Mouse (Mus musculus): ENCODE data around the gene Cgnl1. TPM values are rescaled to one million over a fixed set of nuclear protein-coding genes. Genes with fewer than 3 reads are reported as not detected.

Cgnl1 gene
- polyA plus RNA-seq, 1 experiment from 2014 or later: 48.8 TPM

GRCm38 (mm10) chr9:71750015-71750672 is 21.3 kb downstream of the Cgnl1 start:
- no peaks in the 10 kb centered on the region; the same call in 1 of the 2 replicates for H3K9me3 ChIP-seq (replicated peaks; ENCODE audit: control insufficient read depth, low read length)
- peaks cover 55% of the 10 kb centered on the region for H3K4me1 ChIP-seq (ENCODE audit: control insufficient read depth, insufficient read depth, low read length)
- 7% methylated on average over 4 of the region's 4 CpGs for WGBS (ENCODE audit: insufficient replicate concordance)
- 0 out of 2 replicates have a peak overlapping the region, but pooled peaks have one; percentile 0 for H3K27ac ChIP-seq (ENCODE audit: low read depth, low read length)
- no peak for ATAC-seq (replicated peaks; ENCODE audit: insufficient number of reproducible peaks, low FRiP score, low TSS enrichment)
- H3K9ac ChIP-seq (ENCODE audit: low read depth, low read length): no peak overlapping the region
- no peaks in the 10 kb centered on the region for H3K36me3 ChIP-seq (ENCODE audit: control insufficient read depth, insufficient read depth, low read length)
- peak overlapping the region; percentile 22 for H3K4me2 ChIP-seq
- H3K27me3 ChIP-seq (ENCODE audit: control insufficient read depth, insufficient read depth, low read length): no peaks in the 10 kb centered on the region
- no peak overlapping the region for H3K4me3 ChIP-seq (ENCODE audit: low read depth, low read length)

- no peak overlapping the region for H3K9ac ChIP-seq (ENCODE audit: low read depth, low read length)
- no peak for ATAC-seq (replicated peaks; ENCODE audit: insufficient number of reproducible peaks, low FRiP score, low TSS enrichment)
- H3K4me2 ChIP-seq: peak overlapping the region; percentile 14
- H3K36me3 ChIP-seq (ENCODE audit: control insufficient read depth, insufficient read depth, low read length): no peaks in the 10 kb centered on the region
- WGBS (ENCODE audit: insufficient replicate concordance): 10% methylated on average over 4 of the region's 4 CpGs
- H3K27ac ChIP-seq (ENCODE audit: low read depth, low read length): peak overlapping the region; percentile 62
- peaks cover 53% of the 10 kb centered on the region for H3K4me1 ChIP-seq (ENCODE audit: control insufficient read depth, insufficient read depth, low read length)
- H3K27me3 ChIP-seq (ENCODE audit: control insufficient read depth, insufficient read depth, low read length): no peaks in the 10 kb centered on the region
- no peaks in the 10 kb centered on the region; the same call in 1 of the 2 replicates for H3K9me3 ChIP-seq (replicated peaks; ENCODE audit: control insufficient read depth, low read length)
- no peak overlapping the region for H3K4me3 ChIP-seq (ENCODE audit: low read depth, low read length)
These were observed 25.0 kb downstream of the Cgnl1 start for GRCm38 (mm10) chr9:71746405-71746804.

- ATAC-seq (replicated peaks; ENCODE audit: insufficient number of reproducible peaks, low FRiP score, low TSS enrichment): no peak
- Histone ChIP-seq H3K9me3 (replicated peaks; ENCODE audit: control insufficient read depth, low read length) (no peaks in the 10 kb centered on the region), H3K4me2 (no peak overlapping the region), H3K27ac (ENCODE audit: low read depth, low read length) (peak overlapping the region; percentile 46; the same call in 1 of the 2 replicates), H3K4me3 (ENCODE audit: low read depth, low read length) (no peak overlapping the region), H3K27me3 (ENCODE audit: control insufficient read depth, insufficient read depth, low read length) (no peaks in the 10 kb centered on the region), H3K36me3 (ENCODE audit: control insufficient read depth, insufficient read depth, low read length) (no peaks in the 10 kb centered on the region), H3K4me1 (ENCODE audit: control insufficient read depth, insufficient read depth, low read length) (peaks cover 40% of the 10 kb centered on the region), H3K9ac (ENCODE audit: low read depth, low read length) (no peak overlapping the region)
- WGBS (ENCODE audit: insufficient replicate concordance): 52% methylated on average over 12 of the region's 12 CpGs
These were observed 33.1 kb downstream of the Cgnl1 start for GRCm38 (mm10) chr9:71738081-71738930.

GRCm38 (mm10) chr9:71737257-71738023 is 34.0 kb downstream of the Cgnl1 start:
- Histone ChIP-seq H3K27me3 (ENCODE audit: control insufficient read depth, insufficient read depth, low read length) (no peaks in the 10 kb centered on the region), H3K4me3 (ENCODE audit: low read depth, low read length) (no peak overlapping the region), H3K4me1 (ENCODE audit: control insufficient read depth, insufficient read depth, low read length) (peaks cover 40% of the 10 kb centered on the region), H3K4me2 (no peak overlapping the region), H3K9ac (ENCODE audit: low read depth, low read length) (no peak overlapping the region), H3K36me3 (ENCODE audit: control insufficient read depth, insufficient read depth, low read length) (no peaks in the 10 kb centered on the region), H3K9me3 (replicated peaks; ENCODE audit: control insufficient read depth, low read length) (no peaks in the 10 kb centered on the region), H3K27ac (ENCODE audit: low read depth, low read length) (peak overlapping the region; percentile 37; the same call in 1 of the 2 replicates)
- WGBS (ENCODE audit: insufficient replicate concordance): 54% methylated on average over 3 of the region's 3 CpGs
- ATAC-seq (replicated peaks; ENCODE audit: insufficient number of reproducible peaks, low FRiP score, low TSS enrichment): no peak

DNA sequence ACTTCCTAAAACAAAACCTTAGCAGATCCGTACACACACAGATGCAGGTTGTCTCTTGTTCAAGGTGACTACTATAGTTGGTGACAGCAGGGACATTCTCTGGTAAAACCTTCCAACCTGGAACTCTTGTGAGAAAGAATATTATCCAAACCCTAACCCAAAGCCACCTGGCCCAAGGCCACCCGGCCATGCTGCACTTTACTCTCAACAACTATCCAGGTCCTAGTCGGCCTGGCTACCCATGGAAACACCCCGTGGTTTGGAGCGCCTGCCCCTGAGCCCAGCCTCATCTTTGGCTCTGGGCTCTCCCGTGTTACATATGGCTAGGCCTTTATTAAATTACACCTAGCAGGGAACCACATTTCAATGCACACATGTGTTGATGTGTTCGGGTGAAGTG is 35.5 kb downstream of the Cgnl1 start:
- Histone ChIP-seq H3K9me3 (replicated peaks; ENCODE audit: control insufficient read depth, low read length) (no peaks in the 10 kb centered on the region), H3K9ac (ENCODE audit: low read depth, low read length) (no peak overlapping the region), H3K27me3 (ENCODE audit: control insufficient read depth, insufficient read depth, low read length) (no peaks in the 10 kb centered on the region), H3K4me3 (ENCODE audit: low read depth, low read length) (no peak overlapping the region), H3K36me3 (ENCODE audit: control insufficient read depth, insufficient read depth, low read length) (no peaks in the 10 kb centered on the region), H3K4me2 (no peak overlapping the region), H3K27ac (ENCODE audit: low read depth, low read length) (no peak overlapping the region), H3K4me1 (ENCODE audit: control insufficient read depth, insufficient read depth, low read length) (peaks cover 45% of the 10 kb centered on the region)
- 82% methylated on average over 7 of the region's 7 CpGs for WGBS (ENCODE audit: insufficient replicate concordance)
- no peak for ATAC-seq (replicated peaks; ENCODE audit: insufficient number of reproducible peaks, low FRiP score, low TSS enrichment)

- H3K27me3 ChIP-seq (ENCODE audit: control insufficient read depth, insufficient read depth, low read length): no peaks in the 10 kb centered on the region
- peaks cover 45% of the 10 kb centered on the region for H3K4me1 ChIP-seq (ENCODE audit: control insufficient read depth, insufficient read depth, low read length)
- no peaks in the 10 kb centered on the region for H3K9me3 ChIP-seq (replicated peaks; ENCODE audit: control insufficient read depth, low read length)
- H3K27ac ChIP-seq (ENCODE audit: low read depth, low read length): peak overlapping the region; percentile 59
- H3K4me2 ChIP-seq: no peak overlapping the region
- no peak overlapping the region for H3K4me3 ChIP-seq (ENCODE audit: low read depth, low read length)
- WGBS (ENCODE audit: insufficient replicate concordance): 22% methylated on average over 2 of the region's 2 CpGs
- H3K36me3 ChIP-seq (ENCODE audit: control insufficient read depth, insufficient read depth, low read length): no peaks in the 10 kb centered on the region
- peak; percentile 47; the same call in 1 of the 2 replicates for ATAC-seq (replicated peaks; ENCODE audit: insufficient number of reproducible peaks, low FRiP score, low TSS enrichment)
- H3K9ac ChIP-seq (ENCODE audit: low read depth, low read length): no peak overlapping the region
These were observed 37.8 kb downstream of the Cgnl1 start for GRCm38 (mm10) chr9:71733559-71733958.

DNA sequence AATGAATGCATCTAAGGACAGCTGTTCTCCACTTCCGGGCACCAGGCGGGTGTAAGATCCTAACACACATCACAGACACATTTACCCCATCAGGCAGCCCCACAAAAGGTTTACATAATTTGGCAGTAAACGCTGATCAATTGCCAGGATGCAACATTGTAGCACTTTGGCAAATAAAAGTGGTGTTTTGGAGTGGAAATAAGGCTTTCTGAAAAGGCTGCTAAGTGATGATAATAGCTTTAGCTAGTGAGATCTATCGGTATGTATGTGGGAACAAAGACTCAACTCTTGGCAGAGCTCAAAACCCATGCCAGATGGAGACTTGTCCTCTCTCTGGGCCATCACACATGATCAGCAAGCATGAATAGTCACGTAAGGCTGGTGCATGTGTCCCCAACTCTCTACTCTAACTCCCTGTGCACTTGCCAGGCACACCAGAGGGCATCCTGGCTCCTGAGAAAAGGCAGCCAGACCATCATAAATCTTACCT is 42.5 kb downstream of the Cgnl1 start:
- H3K4me3 ChIP-seq (ENCODE audit: low read depth, low read length): no peak overlapping the region
- H3K4me1 ChIP-seq (ENCODE audit: control insufficient read depth, insufficient read depth, low read length): peaks cover 20% of the 10 kb centered on the region
- H3K27me3 ChIP-seq (ENCODE audit: control insufficient read depth, insufficient read depth, low read length): no peaks in the 10 kb centered on the region
- WGBS (ENCODE audit: insufficient replicate concordance): 75% methylated on average over 5 of the region's 5 CpGs
- no peak overlapping the region for H3K9ac ChIP-seq (ENCODE audit: low read depth, low read length)
- H3K27ac ChIP-seq (ENCODE audit: low read depth, low read length): no peak overlapping the region
- H3K36me3 ChIP-seq (ENCODE audit: control insufficient read depth, insufficient read depth, low read length): peaks cover 10% of the 10 kb centered on the region
- no peaks in the 10 kb centered on the region for H3K9me3 ChIP-seq (replicated peaks; ENCODE audit: control insufficient read depth, low read length)
- ATAC-seq (replicated peaks; ENCODE audit: insufficient number of reproducible peaks, low FRiP score, low TSS enrichment): no peak
- H3K4me2 ChIP-seq: no peak overlapping the region

GRCm38 (mm10) chr9:71727233-71727632 is 44.2 kb downstream of the Cgnl1 start:
- Histone ChIP-seq H3K9ac (ENCODE audit: low read depth, low read length) (no peak overlapping the region), H3K27ac (ENCODE audit: low read depth, low read length) (no peak overlapping the region), H3K4me1 (ENCODE audit: control insufficient read depth, insufficient read depth, low read length) (peaks cover 24% of the 10 kb centered on the region), H3K4me3 (ENCODE audit: low read depth, low read length) (no peak overlapping the region), H3K4me2 (no peak overlapping the region), H3K9me3 (replicated peaks; ENCODE audit: control insufficient read depth, low read length) (no peaks in the 10 kb centered on the region), H3K36me3 (ENCODE audit: control insufficient read depth, insufficient read depth, low read length) (peaks cover 10% of the 10 kb centered on the region), H3K27me3 (ENCODE audit: control insufficient read depth, insufficient read depth, low read length) (no peaks in the 10 kb centered on the region)
- ATAC-seq (replicated peaks; ENCODE audit: insufficient number of reproducible peaks, low FRiP score, low TSS enrichment): no peak
- WGBS (ENCODE audit: insufficient replicate concordance): 42% methylated on average over 4 of the region's 4 CpGs
